Mouse (Mus musculus) liver, embryonic 12.5 days (tissue): ENCODE data around the gene Dctn1. TPM values are rescaled to one million over a fixed set of nuclear protein-coding genes. Genes with fewer than 3 reads are reported as not detected.

Experiments
- ATAC-seq: fragments of 200-750 bp; cut with Nextera tagmentation; 2 replicates; pipeline ENCODE4 v1.8.0; 2017; ENCODE audit warnings: moderate number of reproducible peaks, mild to moderate bottlenecking, moderate library complexity
- H3K27ac ChIP-seq: fragments of 300-500 bp; sonication (generic); 2 replicates; pipeline ENCODE4 v1.5.1; 2016; ENCODE audit warnings: mild to moderate bottlenecking
- H3K27me3 ChIP-seq: fragments of 300-500 bp; sonication (generic); replicated peaks from 2 replicates; pipeline ENCODE4 v1.6.1; 2016; ENCODE audit warnings: mild to moderate bottlenecking, moderate library complexity
- H3K36me3 ChIP-seq: fragments of 300-500 bp; sonication (generic); 2 replicates; pipeline ENCODE4 v1.6.1; 2016; ENCODE audit warnings: mild to moderate bottlenecking, moderate library complexity
- H3K4me1 ChIP-seq: fragments of 300-500 bp; sonication (generic); 2 replicates; pipeline ENCODE4 v1.6.1; 2016
- H3K4me2 ChIP-seq: fragments of 300-500 bp; sonication (generic); 2 replicates; pipeline ENCODE4 v1.6.1; 2016; ENCODE audit warnings: mild to moderate bottlenecking, moderate library complexity
- H3K4me3 ChIP-seq: fragments of 300-500 bp; sonication (generic); 2 replicates; pipeline ENCODE4 v1.5.1; 2016; ENCODE audit warnings: mild to moderate bottlenecking, moderate library complexity
- H3K9ac ChIP-seq: fragments of 300-500 bp; sonication (generic); 2 replicates; pipeline ENCODE4 v1.6.1; 2016; ENCODE audit warnings: mild to moderate bottlenecking, moderate library complexity
- H3K9me3 ChIP-seq: fragments of 300-500 bp; sonication (generic); replicated peaks from 2 replicates; pipeline ENCODE4 v1.6.1; 2016; ENCODE audit warnings: mild to moderate bottlenecking, moderate library complexity
- WGBS: fragments of 180-500 bp; shearing (Covaris S2); methylation state at CpG from one replicate; pipeline ENCODE4 v1.1.7; 2016; ENCODE audit not compliant: insufficient replicate concordance; 5-methylcytosine and 5-hydroxymethylcytosine counted together
- polyA plus RNA-seq: library from polyadenylated mRNA; unstranded; fragments of >200 nt; fragmentation: Nextera tagmentation; extraction: Ambion mirVana; gene quantifications from 2 replicates; pipeline ENCODE4 v1.2.1, GENCODE M21; 2016

The Dctn1 gene
- polyA plus RNA-seq, 1 experiment from 2014 or later = 46.9 TPM

GRCm38 (mm10) chr6:83208050-83208400, 42.3 kb downstream of the Dctn1 start:
- Histone ChIP-seq H3K4me1 (no peaks in the 10 kb centered on the region), H3K27ac (no peak overlapping the region), H3K9ac (no peak overlapping the region), H3K27me3 (0 out of 2 replicates have a peak, but pooled peaks cover 6% of the 10 kb centered on the region), H3K4me3 (no peak overlapping the region), H3K9me3 (no peaks in the 10 kb centered on the region), H3K36me3 (no peaks in the 10 kb centered on the region), H3K4me2 (no peak overlapping the region)
- no peak for ATAC-seq
- 71% methylated on average over 2 of the region's 2 CpGs for WGBS

- Histone ChIP-seq H3K27ac (no peak overlapping the region), H3K9me3 (no peaks in the 10 kb centered on the region), H3K36me3 (no peaks in the 10 kb centered on the region), H3K9ac (no peak overlapping the region), H3K4me1 (no peaks in the 10 kb centered on the region), H3K27me3 (0 out of 2 replicates have a peak, but pooled peaks cover 12% of the 10 kb centered on the region), H3K4me3 (no peak overlapping the region), H3K4me2 (no peak overlapping the region)
- no peak for ATAC-seq
- 57% methylated on average over 2 of the region's 2 CpGs for WGBS
These were observed 44.8 kb downstream of the Dctn1 start for GRCm38 (mm10) chr6:83210495-83210894.

GRCm38 (mm10) chr6:83211526-83211925, 45.8 kb downstream of the Dctn1 start:
- WGBS = 37% methylated on average over 5 of the region's 5 CpGs
- Histone ChIP-seq H3K9me3 (no peaks in the 10 kb centered on the region), H3K27ac (no peak overlapping the region), H3K9ac (no peak overlapping the region), H3K4me3 (no peak overlapping the region), H3K4me2 (no peak overlapping the region), H3K36me3 (no peaks in the 10 kb centered on the region), H3K27me3 (0 out of 2 replicates have a peak, but pooled peaks cover 12% of the 10 kb centered on the region), H3K4me1 (no peaks in the 10 kb centered on the region)
- ATAC-seq = no peak

- Histone ChIP-seq H3K4me3 (no peak overlapping the region), H3K4me1 (no peaks in the 10 kb centered on the region), H3K9me3 (no peaks in the 10 kb centered on the region), H3K27ac (no peak overlapping the region), H3K36me3 (no peaks in the 10 kb centered on the region), H3K4me2 (no peak overlapping the region), H3K27me3 (peaks cover 9% of the 10 kb centered on the region; the same call in 1 of the 2 replicates), H3K9ac (no peak overlapping the region)
- no peak for ATAC-seq
- 16% methylated on average over 7 of the region's 7 CpGs for WGBS
These were observed 49.4 kb downstream of the Dctn1 start for GRCm38 (mm10) chr6:83215002-83215666.

GRCm38 (mm10) chr6:83219814-83220213, 54.1 kb downstream of the Dctn1 start, which contains the start of gene Slc4a5:
Slc4a5 (plus strand) TSS chr6:83219828.
- WGBS = 51% methylated on average over 3 of the region's 3 CpGs
- ATAC-seq = no peak

GRCm38 (mm10) chr6:83231486-83231885, 65.8 kb downstream of the Dctn1 start:
- Histone ChIP-seq H3K27me3 (peaks cover 72% of the 10 kb centered on the region), H3K27ac (no peak overlapping the region), H3K4me3 (no peak overlapping the region), H3K4me2 (no peak overlapping the region), H3K9me3 (no peaks in the 10 kb centered on the region), H3K4me1 (peaks cover 9% of the 10 kb centered on the region), H3K9ac (no peak overlapping the region), H3K36me3 (no peaks in the 10 kb centered on the region)
- WGBS = 30% methylated on average over 2 of the region's 2 CpGs
- ATAC-seq = no peak

More at GRCm38 (mm10) chr6:83219814-83220213, 54.1 kb downstream of the Dctn1 start, which contains the start of gene Slc4a5:
- Histone ChIP-seq H3K27me3 (no peaks in the 10 kb centered on the region; the same call in 1 of the 2 replicates), H3K27ac (no peak within 1 kb of the TSS), H3K4me1 (no peaks in the 10 kb centered on the region), H3K4me2 (no peak within 1 kb of the TSS), H3K9me3 (no peaks in the 10 kb centered on the region), H3K4me3 (no peak within 1 kb of the TSS), H3K9ac (no peak within 1 kb of the TSS), H3K36me3 (no peaks in the 10 kb centered on the region)

GRCm38 (mm10) chr6:83233306-83233705, 67.6 kb downstream of the Dctn1 start:
- H3K27me3 ChIP-seq = peaks cover 78% of the 10 kb centered on the region
- H3K36me3 ChIP-seq = no peaks in the 10 kb centered on the region
- H3K4me2 ChIP-seq = no peak overlapping the region
- no peak overlapping the region for H3K4me3 ChIP-seq
- peaks cover 15% of the 10 kb centered on the region for H3K4me1 ChIP-seq
- no peak overlapping the region for H3K27ac ChIP-seq
- no peak overlapping the region for H3K9ac ChIP-seq
- no peaks in the 10 kb centered on the region for H3K9me3 ChIP-seq
- ATAC-seq = no peak
- 68% methylated on average over 4 of the region's 4 CpGs for WGBS

- Histone ChIP-seq H3K9me3 (no peaks in the 10 kb centered on the region), H3K4me1 (peaks cover 15% of the 10 kb centered on the region), H3K27me3 (peaks cover 87% of the 10 kb centered on the region), H3K9ac (0 out of 2 replicates have a peak overlapping the region, but pooled peaks have one; percentile 23), H3K4me2 (peak overlapping the region; percentile 54), H3K4me3 (peak overlapping the region; percentile 23; the same call in 1 of the 2 replicates), H3K36me3 (no peaks in the 10 kb centered on the region), H3K27ac (no peak overlapping the region)
- 7% methylated on average over 14 of the region's 14 CpGs for WGBS
- ATAC-seq = 0 out of 2 replicates have a peak, but pooled peaks have one; percentile 52
These were observed 68.6 kb downstream of the Dctn1 start for GRCm38 (mm10) chr6:83234280-83234741.

GRCm38 (mm10) chr6:83237123-83237522, 71.4 kb downstream of the Dctn1 start:
- H3K27ac ChIP-seq = no peak overlapping the region
- H3K36me3 ChIP-seq = no peaks in the 10 kb centered on the region
- H3K4me2 ChIP-seq = peak overlapping the region; percentile 40
- 10% methylated on average over 5 of the region's 9 CpGs for WGBS
- ATAC-seq = no peak
- peaks cover 97% of the 10 kb centered on the region for H3K27me3 ChIP-seq
- H3K9ac ChIP-seq = no peak overlapping the region
- H3K4me1 ChIP-seq = peaks cover 15% of the 10 kb centered on the region
- no peaks in the 10 kb centered on the region for H3K9me3 ChIP-seq
- H3K4me3 ChIP-seq = no peak overlapping the region

GRCm38 (mm10) chr6:83244422-83245061, 78.8 kb downstream of the Dctn1 start:
- no peaks in the 10 kb centered on the region for H3K36me3 ChIP-seq
- no peaks in the 10 kb centered on the region for H3K9me3 ChIP-seq
- no peak overlapping the region for H3K4me3 ChIP-seq
- no peak overlapping the region for H3K4me2 ChIP-seq
- H3K27me3 ChIP-seq = peaks cover 34% of the 10 kb centered on the region
- no peak for ATAC-seq
- H3K9ac ChIP-seq = no peak overlapping the region
- peak overlapping the region; percentile 90 for H3K27ac ChIP-seq
- peaks cover 46% of the 10 kb centered on the region for H3K4me1 ChIP-seq
- 66% methylated on average over 10 of the region's 10 CpGs for whole genome bisulfite sequencing

- no peaks in the 10 kb centered on the region for H3K9me3 ChIP-seq
- 89% methylated on average over 6 of the region's 6 CpGs for WGBS
- H3K4me1 ChIP-seq = peaks cover 46% of the 10 kb centered on the region
- H3K36me3 ChIP-seq = no peaks in the 10 kb centered on the region
- peaks cover 28% of the 10 kb centered on the region for H3K27me3 ChIP-seq
- peak overlapping the region; percentile 10; the same call in 1 of the 2 replicates for H3K9ac ChIP-seq
- H3K4me2 ChIP-seq = peak overlapping the region; percentile 57; the same call in 1 of the 2 replicates
- no peak overlapping the region for H3K4me3 ChIP-seq
- no peak for ATAC-seq
- H3K27ac ChIP-seq = peak overlapping the region; percentile 90
These were observed 79.4 kb downstream of the Dctn1 start for GRCm38 (mm10) chr6:83245134-83245533.

GRCm38 (mm10) chr6:83245997-83246396, 80.3 kb downstream of the Dctn1 start:
- H3K27ac ChIP-seq = peak overlapping the region; percentile 90
- peak overlapping the region; percentile 52 for H3K4me3 ChIP-seq
- peak; percentile 98 for ATAC-seq
- H3K36me3 ChIP-seq = no peaks in the 10 kb centered on the region
- H3K9ac ChIP-seq = peak overlapping the region; percentile 57
- peak overlapping the region; percentile 57 for H3K4me2 ChIP-seq
- WGBS = 81% methylated on average over 1 of the region's 1 CpGs
- H3K27me3 ChIP-seq = peaks cover 20% of the 10 kb centered on the region; the same call in 1 of the 2 replicates
- H3K9me3 ChIP-seq = no peaks in the 10 kb centered on the region
- H3K4me1 ChIP-seq = peaks cover 46% of the 10 kb centered on the region
